Mouse (Mus musculus) hindbrain, postnatal 0 days (tissue): ENCODE measurements around the gene Ndufb10. TPM values are rescaled to one million over a fixed set of nuclear protein-coding genes. Genes with fewer than 3 reads are reported as not detected.

Experiments used
- ATAC-seq: fragments of 200-750 bp; cut with Nextera tagmentation; 2 replicates; pipeline ENCODE4 v1.8.0; 2017; ENCODE audit warnings: mild to moderate bottlenecking, moderate TSS enrichment, moderate library complexity
- DNase-seq: peaks from one replicate; pipeline ENCODE4 v3.0.0-alpha.2; 2015; ENCODE audit warnings: low spot score
- H3K27ac ChIP-seq: fragments of 300-500 bp; sonication (generic); 2 replicates; pipeline ENCODE4 v1.5.1; 2014; ENCODE audit warnings: mild to moderate bottlenecking
- H3K27me3 ChIP-seq: fragments of 300-500 bp; sonication (generic); 2 replicates; pipeline ENCODE4 v1.6.1; 2014; ENCODE audit warnings: low read length, mixed read lengths; ENCODE audit not compliant: insufficient read depth
- H3K36me3 ChIP-seq: fragments of 300-500 bp; sonication (generic); 2 replicates; pipeline ENCODE4 v1.6.1; 2014; ENCODE audit warnings: low read length, mixed read lengths; ENCODE audit not compliant: insufficient read depth
- H3K4me1 ChIP-seq: fragments of 300-500 bp; sonication (generic); 2 replicates; pipeline ENCODE4 v1.6.1; 2014; ENCODE audit warnings: antibody characterized with exemption, low read length, mixed read lengths; ENCODE audit not compliant: insufficient read depth
- H3K4me2 ChIP-seq: fragments of 300-500 bp; sonication (generic); 2 replicates; pipeline ENCODE4 v1.6.1; 2014; ENCODE audit warnings: low read depth, mild to moderate bottlenecking, low read length, moderate library complexity, mixed read lengths
- H3K4me3 ChIP-seq: fragments of 300-500 bp; sonication (generic); 2 replicates; pipeline ENCODE4 v1.5.1; 2014; ENCODE audit warnings: low read length
- H3K9ac ChIP-seq: fragments of 300-500 bp; sonication (generic); replicated peaks from 2 replicates; pipeline ENCODE4 v1.6.1; 2014; ENCODE audit warnings: mild to moderate bottlenecking, low read length, moderate library complexity, mixed read lengths
- H3K9me3 ChIP-seq: fragments of 300-500 bp; sonication (generic); 2 replicates; pipeline ENCODE4 v1.6.1; 2016; ENCODE audit warnings: low read length, mixed read lengths
- CTCF ChIP-seq: IDR thresholded peaks from 2 replicates; pipeline ENCODE4 v1.5.1; 2016; ENCODE audit warnings: antibody characterized with exemption, control low read depth, low read depth
- WGBS: fragments of 180-500 bp; shearing (Covaris S2); extraction: QIAGEN DNeasy Blood & Tissue Kit; methylation state at CpG from one replicate; pipeline ENCODE4 v1.1.7; 2014; 5-methylcytosine and 5-hydroxymethylcytosine counted together
- polyA plus RNA-seq: library from polyadenylated mRNA; unstranded; fragments of >200 nt; fragmentation: Nextera tagmentation; extraction: Ambion mirVana; gene quantifications from 2 replicates; pipeline ENCODE4 v1.2.1, GENCODE M21; 2015
- total RNA-seq: library from RNA; depleted of rRNA; stranded (reverse); fragments of >200 nt; gene quantifications from 2 replicates; pipeline ENCODE4 v1.2.3, GENCODE M21; 2014

Ndufb10 gene
- total and polyA plus RNA-seq, 2 experiments from 2014 or later = 157 to 353 TPM

DNA sequence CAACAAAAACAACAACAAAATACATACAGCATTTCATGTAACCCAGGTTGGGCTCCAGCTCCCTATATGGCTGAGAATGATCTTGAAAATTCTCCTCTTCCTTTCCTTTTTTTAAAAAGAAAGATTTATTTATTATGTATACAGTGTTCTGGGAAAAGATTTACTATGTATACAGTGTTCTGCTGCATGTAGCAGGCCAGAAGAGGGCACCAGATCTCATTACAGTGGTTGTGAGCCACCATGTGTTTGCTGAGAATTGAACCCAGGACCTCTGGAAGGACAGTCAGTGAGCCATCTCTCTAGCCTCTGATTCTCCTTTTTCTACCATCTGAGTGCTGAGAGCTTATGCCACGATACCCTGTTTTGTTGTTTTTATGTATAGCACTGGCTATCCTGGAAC, 10.2 kb upstream of the Ndufb10 start:
- WGBS = 82% methylated on average over 1 of the region's 1 CpGs
- no peak overlapping the region for H3K9ac ChIP-seq
- DNase-seq (no peak), ATAC-seq (no peak)
- no peak overlapping the region for H3K4me3 ChIP-seq
- no peaks in the 10 kb centered on the region for H3K9me3 ChIP-seq
- no peaks in the 10 kb centered on the region for H3K27me3 ChIP-seq
- H3K27ac ChIP-seq = no peak overlapping the region
- H3K4me1 ChIP-seq = 0 out of 2 replicates have a peak, but pooled peaks cover 5% of the 10 kb centered on the region
- H3K4me2 ChIP-seq = no peak overlapping the region
- H3K36me3 ChIP-seq = no peaks in the 10 kb centered on the region
- no peak for TF ChIP-seq CTCF

DNA sequence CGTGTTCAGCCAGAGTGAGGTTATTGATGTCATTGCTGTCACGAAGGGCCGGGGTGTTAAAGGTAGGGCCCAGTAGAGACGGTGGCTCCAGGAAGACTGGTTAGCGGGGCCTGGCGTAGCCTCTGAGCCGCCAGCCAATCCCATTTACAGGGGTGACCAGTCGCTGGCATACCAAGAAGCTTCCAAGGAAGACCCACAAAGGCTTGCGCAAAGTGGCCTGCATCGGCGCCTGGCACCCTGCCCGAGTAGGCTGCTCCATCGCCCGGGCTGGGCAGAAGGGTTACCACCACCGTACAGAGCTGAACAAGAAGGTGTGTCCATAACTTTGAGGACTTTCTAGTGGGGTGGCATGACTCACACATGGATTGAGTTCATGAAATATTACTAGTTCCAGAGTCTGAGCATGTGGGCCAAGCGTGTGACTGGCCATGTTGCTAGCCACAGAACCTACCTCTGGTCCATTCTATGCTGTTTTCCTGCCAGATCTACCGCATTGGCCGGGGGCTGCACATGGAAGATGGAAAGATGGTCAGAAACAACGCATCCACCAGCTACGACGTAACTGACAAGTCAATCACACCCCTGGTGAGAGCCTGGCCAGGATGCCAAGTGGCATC, 9.3 kb upstream of the Ndufb10 start:
- TF ChIP-seq CTCF = no peak
- DNase-seq = no peak
- ATAC-seq = no peak

DNA sequence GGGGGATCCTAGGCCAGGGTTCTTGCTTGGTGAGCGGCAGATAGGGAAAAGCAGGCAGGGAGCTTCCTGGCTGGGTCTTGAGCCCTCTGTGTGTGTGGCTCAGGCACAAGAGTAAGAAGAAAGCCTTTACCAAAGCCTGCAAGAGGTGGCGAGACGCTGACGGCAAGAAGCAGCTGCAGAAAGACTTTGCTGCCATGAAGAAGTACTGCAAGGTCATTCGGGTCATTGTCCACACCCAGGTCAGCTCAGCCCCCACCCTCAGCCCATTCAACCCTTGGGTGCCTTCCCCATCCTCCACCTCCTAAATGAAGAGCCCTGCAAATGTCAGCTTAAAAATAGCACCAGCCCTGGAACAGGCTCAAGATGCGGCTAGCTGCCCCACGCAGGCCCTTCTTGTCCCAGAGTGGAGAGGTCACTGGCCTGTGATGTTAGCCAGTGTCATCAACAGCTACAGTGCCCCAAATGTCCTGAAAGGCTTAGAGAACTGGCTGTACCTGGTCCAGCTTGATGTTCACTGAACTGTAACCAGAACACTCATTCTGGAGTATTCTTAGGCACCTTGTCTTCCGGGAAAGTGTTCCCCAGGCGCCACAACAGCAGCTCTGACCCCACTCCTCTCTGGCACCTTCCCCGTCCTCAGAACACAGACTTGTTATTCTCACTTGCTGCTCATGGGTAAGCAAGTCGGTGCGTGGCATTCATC, 8.1 kb upstream of the Ndufb10 start:
- Histone ChIP-seq H3K36me3 (no peaks in the 10 kb centered on the region), H3K9me3 (no peaks in the 10 kb centered on the region), H3K9ac (no peak overlapping the region), H3K27ac (no peak overlapping the region), H3K4me1 (0 out of 2 replicates have a peak, but pooled peaks cover 5% of the 10 kb centered on the region), H3K4me3 (no peak overlapping the region), H3K27me3 (no peaks in the 10 kb centered on the region), H3K4me2 (no peak overlapping the region)
- no peak for ATAC-seq
- no peak for DNase-seq
- WGBS = 76% methylated on average over 12 of the region's 12 CpGs
- no peak for TF ChIP-seq CTCF

More for the DNA sequence above, 9.3 kb upstream of the Ndufb10 start:
- Histone ChIP-seq H3K36me3 (no peaks in the 10 kb centered on the region), H3K4me3 (no peak overlapping the region), H3K27me3 (no peaks in the 10 kb centered on the region), H3K4me2 (no peak overlapping the region), H3K27ac (no peak overlapping the region), H3K4me1 (0 out of 2 replicates have a peak, but pooled peaks cover 5% of the 10 kb centered on the region), H3K9me3 (no peaks in the 10 kb centered on the region), H3K9ac (no peak overlapping the region)
- WGBS = 88% methylated on average over 21 of the region's 21 CpGs

DNA sequence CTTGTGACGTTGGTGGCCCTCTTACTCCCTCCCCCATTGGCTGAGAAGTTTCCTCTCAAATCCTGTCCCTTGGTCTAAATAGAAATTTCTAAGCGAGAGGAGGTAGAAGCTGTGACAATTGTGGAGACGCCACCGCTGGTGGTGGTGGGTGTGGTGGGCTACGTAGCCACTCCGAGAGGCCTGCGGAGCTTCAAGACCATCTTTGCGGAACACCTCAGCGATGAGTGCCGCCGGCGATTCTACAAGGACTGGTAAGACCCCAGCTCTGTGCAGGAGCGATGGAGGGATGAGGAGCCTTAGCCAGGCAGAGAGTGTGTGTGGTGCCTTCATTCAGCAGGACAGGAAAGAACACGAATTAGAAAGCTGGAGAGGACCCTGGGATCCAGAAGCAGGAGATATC, 6.5 kb upstream of the Ndufb10 start:
- 79% methylated on average over 14 of the region's 14 CpGs for WGBS
- H3K27me3 ChIP-seq = no peaks in the 10 kb centered on the region
- no peaks in the 10 kb centered on the region for H3K36me3 ChIP-seq
- no peak for DNase-seq
- H3K9me3 ChIP-seq = no peaks in the 10 kb centered on the region
- no peak overlapping the region for H3K9ac ChIP-seq
- no peak for TF ChIP-seq CTCF
- H3K4me3 ChIP-seq = no peak overlapping the region
- ATAC-seq = no peak
- no peak overlapping the region for H3K4me2 ChIP-seq
- H3K4me1 ChIP-seq = no peaks in the 10 kb centered on the region
- no peak overlapping the region for H3K27ac ChIP-seq

DNA sequence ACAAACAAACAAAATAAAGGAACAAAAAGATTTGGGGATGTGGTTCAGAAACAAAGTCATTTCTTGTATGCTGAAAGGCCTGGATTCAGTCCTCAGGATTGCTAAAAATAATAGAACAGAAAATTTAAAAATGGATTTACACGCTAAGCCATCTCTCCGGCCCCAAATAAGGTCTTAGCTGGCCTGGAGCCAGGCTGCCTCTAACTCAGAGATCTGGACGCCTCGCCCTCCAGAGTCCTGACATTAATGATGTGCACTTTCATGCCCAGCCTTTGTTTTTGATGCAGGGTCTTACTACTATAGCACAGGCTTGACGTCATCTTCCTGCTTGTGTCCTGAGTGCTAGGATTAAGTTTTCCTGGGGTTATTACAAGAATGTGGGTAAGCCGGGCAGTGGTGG, 4.8 kb upstream of the Ndufb10 start:
- Histone ChIP-seq H3K9me3 (no peaks in the 10 kb centered on the region), H3K27me3 (no peaks in the 10 kb centered on the region), H3K9ac (no peak overlapping the region), H3K4me3 (no peak overlapping the region), H3K4me1 (no peaks in the 10 kb centered on the region), H3K36me3 (no peaks in the 10 kb centered on the region), H3K4me2 (no peak overlapping the region), H3K27ac (no peak overlapping the region)
- WGBS = 72% methylated on average over 6 of the region's 6 CpGs
- no peak for TF ChIP-seq CTCF
- ATAC-seq = no peak
- no peak for DNase-seq

DNA sequence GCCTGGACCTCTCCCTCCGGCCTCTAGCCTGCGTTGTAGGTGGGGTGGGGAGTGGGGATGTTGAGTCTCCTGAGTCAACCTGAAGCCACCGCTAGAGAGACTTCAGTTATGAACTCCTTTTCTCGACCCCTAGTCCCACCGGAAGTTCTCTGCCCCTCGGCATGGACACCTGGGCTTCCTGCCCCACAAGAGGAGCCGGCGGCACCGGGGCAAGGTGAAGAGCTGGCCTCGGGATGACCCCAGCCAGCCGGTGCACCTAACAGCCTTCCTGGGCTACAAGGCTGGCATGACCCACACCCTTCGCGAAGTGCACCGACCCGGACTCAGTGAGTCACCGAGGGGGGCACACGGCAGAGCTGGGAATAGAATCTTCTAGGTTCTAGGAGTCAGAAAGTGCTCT, 3.9 kb upstream of the Ndufb10 start:
- WGBS = 80% methylated on average over 17 of the region's 17 CpGs
- no peak overlapping the region for H3K9ac ChIP-seq
- H3K4me1 ChIP-seq = peaks cover 5% of the 10 kb centered on the region; the same call in 1 of the 2 replicates
- no peaks in the 10 kb centered on the region for H3K9me3 ChIP-seq
- no peaks in the 10 kb centered on the region for H3K36me3 ChIP-seq
- no peak for TF ChIP-seq CTCF
- H3K27me3 ChIP-seq = no peaks in the 10 kb centered on the region
- H3K27ac ChIP-seq = no peak overlapping the region
- no peak overlapping the region for H3K4me2 ChIP-seq
- no peak overlapping the region for H3K4me3 ChIP-seq
- ATAC-seq = no peak
- no peak for DNase-seq

DNA sequence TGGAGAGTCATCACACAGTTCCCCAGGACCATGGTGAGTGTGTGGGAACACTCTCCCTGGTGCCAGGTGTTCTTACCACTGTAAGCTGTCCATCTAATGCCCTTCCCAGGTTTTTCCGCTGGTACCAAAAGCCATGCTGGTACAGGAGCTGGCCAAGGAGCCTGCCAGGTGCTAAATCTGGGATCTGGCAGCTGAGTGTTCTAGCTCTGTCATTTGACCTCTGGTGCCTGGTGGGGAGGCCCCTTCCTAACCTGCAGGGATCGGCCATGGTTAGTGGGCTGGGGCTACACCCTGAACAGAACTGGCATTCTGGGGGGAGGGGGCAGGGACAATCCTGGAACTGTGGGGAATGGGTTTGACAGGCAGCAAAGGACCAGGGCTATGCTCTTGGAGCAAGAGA, 3.3 kb upstream of the Ndufb10 start, which contains the start of gene Rpl3l:
Gene Rpl3l (plus strand): TSS at position 203 of the 400 bp plus-strand sequence.
- DNase-seq (no peak), ATAC-seq (no peak)
- no peak for TF ChIP-seq CTCF
- Histone ChIP-seq H3K4me2 (no peak within 1 kb of the TSS), H3K27me3 (no peaks in the 10 kb centered on the region), H3K36me3 (no peaks in the 10 kb centered on the region), H3K27ac (no peak within 1 kb of the TSS), H3K4me1 (peaks cover 7% of the 10 kb centered on the region; the same call in 1 of the 2 replicates), H3K9me3 (no peaks in the 10 kb centered on the region), H3K4me3 (no peak within 1 kb of the TSS), H3K9ac (no peak within 1 kb of the TSS; the same call in 1 of the 2 replicates)
- 78% methylated on average over 2 of the region's 2 CpGs for WGBS
